Mouse (Mus musculus): ENCODE results near the gene Cnot11. TPM values are rescaled to one million over a fixed set of nuclear protein-coding genes. Genes with fewer than 3 reads are reported as not detected.

Gene Cnot11
- polyA plus RNA-seq, 1 experiment from 2014 or later = 12.9 TPM

- H3K27ac ChIP-seq (ENCODE audit: low read length) = no peak overlapping the region; the same call in 1 of the 2 replicates
- H3K4me1 ChIP-seq (ENCODE audit: control insufficient read depth, insufficient read depth, low read length) = peaks cover 28% of the 10 kb centered on the region
- 35% methylated on average over 6 of the region's 6 CpGs for WGBS
- H3K9ac ChIP-seq (ENCODE audit: low read depth, low read length) = no peak overlapping the region
- no peak for ATAC-seq
- no peaks in the 10 kb centered on the region for H3K9me3 ChIP-seq (ENCODE audit: control insufficient read depth, low read length)
- H3K4me2 ChIP-seq (ENCODE audit: low read depth, low read length) = no peak overlapping the region
- no peak overlapping the region for H3K4me3 ChIP-seq (ENCODE audit: low read length)
- no peaks in the 10 kb centered on the region for H3K27me3 ChIP-seq (replicated peaks; ENCODE audit: control insufficient read depth, insufficient read depth, low read length)
- H3K36me3 ChIP-seq (ENCODE audit: control insufficient read depth, insufficient read depth, low read length) = no peaks in the 10 kb centered on the region
Observed at GRCm38 (mm10) chr1:39571653-39572052, 36.9 kb downstream of the Cnot11 start.

- ATAC-seq = peak; percentile 65
- Histone ChIP-seq H3K4me3 (ENCODE audit: low read length) (no peak overlapping the region), H3K36me3 (ENCODE audit: control insufficient read depth, insufficient read depth, low read length) (no peaks in the 10 kb centered on the region), H3K4me1 (ENCODE audit: control insufficient read depth, insufficient read depth, low read length) (peaks cover 33% of the 10 kb centered on the region), H3K4me2 (ENCODE audit: low read depth, low read length) (no peak overlapping the region), H3K9me3 (ENCODE audit: control insufficient read depth, low read length) (no peaks in the 10 kb centered on the region), H3K27me3 (replicated peaks; ENCODE audit: control insufficient read depth, insufficient read depth, low read length) (no peaks in the 10 kb centered on the region), H3K27ac (ENCODE audit: low read length) (no peak overlapping the region), H3K9ac (ENCODE audit: low read depth, low read length) (no peak overlapping the region)
- 56% methylated on average over 7 of the region's 7 CpGs for WGBS
Observed at GRCm38 (mm10) chr1:39573890-39574289, 39.1 kb downstream of the Cnot11 start.

GRCm38 (mm10) chr1:39575778-39576375 is 41.1 kb downstream of the Cnot11 start:
- Histone ChIP-seq H3K27me3 (replicated peaks; ENCODE audit: control insufficient read depth, insufficient read depth, low read length) (no peaks in the 10 kb centered on the region), H3K9ac (ENCODE audit: low read depth, low read length) (peak overlapping the region; percentile 92), H3K9me3 (ENCODE audit: control insufficient read depth, low read length) (no peaks in the 10 kb centered on the region), H3K27ac (ENCODE audit: low read length) (no peak overlapping the region), H3K4me3 (ENCODE audit: low read length) (peak overlapping the region; percentile 92), H3K36me3 (ENCODE audit: control insufficient read depth, insufficient read depth, low read length) (no peaks in the 10 kb centered on the region), H3K4me1 (ENCODE audit: control insufficient read depth, insufficient read depth, low read length) (peaks cover 33% of the 10 kb centered on the region), H3K4me2 (ENCODE audit: low read depth, low read length) (peak overlapping the region; percentile 58)
- no peak for ATAC-seq
- WGBS = 12% methylated on average over 8 of the region's 8 CpGs

GRCm38 (mm10) chr1:39576431-39577243 is 41.8 kb downstream of the Cnot11 start:
- Histone ChIP-seq H3K4me1 (ENCODE audit: control insufficient read depth, insufficient read depth, low read length) (peaks cover 28% of the 10 kb centered on the region), H3K4me3 (ENCODE audit: low read length) (peak overlapping the region; percentile 92), H3K9ac (ENCODE audit: low read depth, low read length) (peak overlapping the region; percentile 92), H3K9me3 (ENCODE audit: control insufficient read depth, low read length) (no peaks in the 10 kb centered on the region), H3K27ac (ENCODE audit: low read length) (peak overlapping the region; percentile 98), H3K27me3 (replicated peaks; ENCODE audit: control insufficient read depth, insufficient read depth, low read length) (no peaks in the 10 kb centered on the region), H3K36me3 (ENCODE audit: control insufficient read depth, insufficient read depth, low read length) (no peaks in the 10 kb centered on the region), H3K4me2 (ENCODE audit: low read depth, low read length) (peak overlapping the region; percentile 58)
- peak; percentile 66 for ATAC-seq
- under 1% methylated on average over 88 of the region's 88 CpGs for WGBS

GRCm38 (mm10) chr1:39577253-39577705 is 42.5 kb downstream of the Cnot11 start, which contains the start of gene Rnf149:
TSS of gene Rnf149 (minus strand) at chr1:39577405.
- H3K36me3 ChIP-seq (ENCODE audit: control insufficient read depth, insufficient read depth, low read length) = no peaks in the 10 kb centered on the region
- peak within 1 kb of the TSS; percentile 92 for H3K9ac ChIP-seq (ENCODE audit: low read depth, low read length)
- peak; percentile 94 for ATAC-seq
- H3K4me1 ChIP-seq (ENCODE audit: control insufficient read depth, insufficient read depth, low read length) = peaks cover 26% of the 10 kb centered on the region
- peak within 1 kb of the TSS; percentile 58 for H3K4me2 ChIP-seq (ENCODE audit: low read depth, low read length)
- no peaks in the 10 kb centered on the region for H3K9me3 ChIP-seq (ENCODE audit: control insufficient read depth, low read length)
- H3K27ac ChIP-seq (ENCODE audit: low read length) = peak within 1 kb of the TSS; percentile 98
- peak within 1 kb of the TSS; percentile 92 for H3K4me3 ChIP-seq (ENCODE audit: low read length)
- H3K27me3 ChIP-seq (replicated peaks; ENCODE audit: control insufficient read depth, insufficient read depth, low read length) = no peaks in the 10 kb centered on the region
- WGBS = under 1% methylated on average over 49 of the region's 49 CpGs

GRCm38 (mm10) chr1:39578446-39578845 is 43.7 kb downstream of the Cnot11 start:
- H3K9me3 ChIP-seq (ENCODE audit: control insufficient read depth, low read length) = no peaks in the 10 kb centered on the region
- no peak overlapping the region for H3K9ac ChIP-seq (ENCODE audit: low read depth, low read length)
- no peak overlapping the region for H3K4me2 ChIP-seq (ENCODE audit: low read depth, low read length)
- 75% methylated on average over 5 of the region's 5 CpGs for WGBS
- H3K4me3 ChIP-seq (ENCODE audit: low read length) = no peak overlapping the region
- H3K27ac ChIP-seq (ENCODE audit: low read length) = peak overlapping the region; percentile 50
- H3K27me3 ChIP-seq (replicated peaks; ENCODE audit: control insufficient read depth, insufficient read depth, low read length) = no peaks in the 10 kb centered on the region
- no peak for ATAC-seq
- peaks cover 20% of the 10 kb centered on the region for H3K4me1 ChIP-seq (ENCODE audit: control insufficient read depth, insufficient read depth, low read length)
- H3K36me3 ChIP-seq (ENCODE audit: control insufficient read depth, insufficient read depth, low read length) = no peaks in the 10 kb centered on the region

GRCm38 (mm10) chr1:39579139-39579538 is 44.3 kb downstream of the Cnot11 start:
- H3K4me1 ChIP-seq (ENCODE audit: control insufficient read depth, insufficient read depth, low read length) = peaks cover 18% of the 10 kb centered on the region
- H3K27me3 ChIP-seq (replicated peaks; ENCODE audit: control insufficient read depth, insufficient read depth, low read length) = no peaks in the 10 kb centered on the region
- H3K27ac ChIP-seq (ENCODE audit: low read length) = no peak overlapping the region
- 77% methylated on average over 6 of the region's 6 CpGs for WGBS
- H3K9ac ChIP-seq (ENCODE audit: low read depth, low read length) = no peak overlapping the region
- no peaks in the 10 kb centered on the region for H3K36me3 ChIP-seq (ENCODE audit: control insufficient read depth, insufficient read depth, low read length)
- H3K4me3 ChIP-seq (ENCODE audit: low read length) = no peak overlapping the region
- no peaks in the 10 kb centered on the region for H3K9me3 ChIP-seq (ENCODE audit: control insufficient read depth, low read length)
- no peak overlapping the region for H3K4me2 ChIP-seq (ENCODE audit: low read depth, low read length)
- no peak for ATAC-seq

GRCm38 (mm10) chr1:39581215-39581614 is 46.4 kb downstream of the Cnot11 start:
- H3K4me3 ChIP-seq (ENCODE audit: low read length) = no peak overlapping the region

GRCm38 (mm10) chr1:39583173-39583572 is 48.4 kb downstream of the Cnot11 start:
- no peak overlapping the region for H3K9ac ChIP-seq (ENCODE audit: low read depth, low read length)
- no peak overlapping the region for H3K4me3 ChIP-seq (ENCODE audit: low read length)
- no peak overlapping the region for H3K27ac ChIP-seq (ENCODE audit: low read length)
- no peaks in the 10 kb centered on the region for H3K4me1 ChIP-seq (ENCODE audit: control insufficient read depth, insufficient read depth, low read length)
- no peak for ATAC-seq
- 89% methylated on average over 9 of the region's 9 CpGs for WGBS
- no peaks in the 10 kb centered on the region for H3K36me3 ChIP-seq (ENCODE audit: control insufficient read depth, insufficient read depth, low read length)
- H3K27me3 ChIP-seq (replicated peaks; ENCODE audit: control insufficient read depth, insufficient read depth, low read length) = no peaks in the 10 kb centered on the region
- H3K4me2 ChIP-seq (ENCODE audit: low read depth, low read length) = no peak overlapping the region
- H3K9me3 ChIP-seq (ENCODE audit: control insufficient read depth, low read length) = no peaks in the 10 kb centered on the region

More at GRCm38 (mm10) chr1:39581215-39581614, 46.4 kb downstream of the Cnot11 start:
- no peak for ATAC-seq
- WGBS = 72% methylated on average over 2 of the region's 3 CpGs
- Histone ChIP-seq H3K9ac (ENCODE audit: low read depth, low read length) (no peak overlapping the region), H3K27me3 (replicated peaks; ENCODE audit: control insufficient read depth, insufficient read depth, low read length) (no peaks in the 10 kb centered on the region), H3K4me1 (ENCODE audit: control insufficient read depth, insufficient read depth, low read length) (peaks cover 5% of the 10 kb centered on the region; the same call in 1 of the 2 replicates), H3K4me2 (ENCODE audit: low read depth, low read length) (no peak overlapping the region), H3K27ac (ENCODE audit: low read length) (no peak overlapping the region), H3K9me3 (ENCODE audit: control insufficient read depth, low read length) (no peaks in the 10 kb centered on the region), H3K36me3 (ENCODE audit: control insufficient read depth, insufficient read depth, low read length) (no peaks in the 10 kb centered on the region)

Data from intestine, embryonic 16.5 days (tissue).